Mouse (Mus musculus) lung, embryonic 15.5 days (tissue): Measurements from ENCODE around the gene Trappc2l. TPM values are rescaled to one million over a fixed set of nuclear protein-coding genes. Genes with fewer than 3 reads are reported as not detected.
"Not testable (repeated sequence)": the region's sequence is repeated elsewhere in the genome, so short reads cannot be mapped to it uniquely, and the experiment has no call there.

Experiments
- ATAC-seq: fragments of 200-750 bp; cut with Nextera tagmentation; 2 replicates; pipeline ENCODE4 v1.8.0; 2017; ENCODE audit warnings: moderate number of reproducible peaks, borderline replicate concordance; ENCODE audit not compliant: low FRiP score, low TSS enrichment; ENCODE audit errors: extremely low read depth
- H3K27ac ChIP-seq: fragments of 300-500 bp; sonication (generic); 2 replicates; pipeline ENCODE4 v1.5.1; 2015; ENCODE audit warnings: moderate library complexity, mild to moderate bottlenecking, inconsistent platforms
- H3K27me3 ChIP-seq: fragments of 300-500 bp; sonication (generic); 2 replicates; pipeline ENCODE4 v1.6.1; 2015; ENCODE audit warnings: inconsistent platforms
- H3K36me3 ChIP-seq: fragments of 300-500 bp; sonication (generic); 2 replicates; pipeline ENCODE4 v1.6.1; 2015; ENCODE audit warnings: inconsistent platforms
- H3K4me1 ChIP-seq: fragments of 300-500 bp; sonication (generic); 2 replicates; pipeline ENCODE4 v1.6.1; 2015; ENCODE audit warnings: inconsistent platforms
- H3K4me2 ChIP-seq: fragments of 300-500 bp; sonication (generic); 2 replicates; pipeline ENCODE4 v1.6.1; 2015; ENCODE audit warnings: inconsistent platforms, mild to moderate bottlenecking, moderate library complexity
- H3K4me3 ChIP-seq: fragments of 300-500 bp; sonication (generic); 2 replicates; pipeline ENCODE4 v1.5.1; 2015; ENCODE audit warnings: mild to moderate bottlenecking, inconsistent platforms
- H3K9ac ChIP-seq: fragments of 300-500 bp; sonication (generic); 2 replicates; pipeline ENCODE4 v1.6.1; 2015; ENCODE audit warnings: inconsistent platforms
- H3K9me3 ChIP-seq: fragments of 300-500 bp; sonication (generic); 2 replicates; pipeline ENCODE4 v1.6.1; 2016; ENCODE audit warnings: inconsistent platforms
- WGBS: fragments of 180-500 bp; shearing (Covaris S2); methylation state at CpG from one replicate; pipeline ENCODE4 v1.1.7; 2015; 5-methylcytosine and 5-hydroxymethylcytosine counted together
- polyA plus RNA-seq: library from polyadenylated mRNA; unstranded; fragments of >200 nt; fragmentation: Nextera tagmentation; extraction: Ambion mirVana; gene quantifications from 2 replicates; pipeline ENCODE4 v1.2.1, GENCODE M21; 2015

Trappc2l gene
- polyA plus RNA-seq, 1 experiment from 2014 or later = 53.0 TPM

DNA sequence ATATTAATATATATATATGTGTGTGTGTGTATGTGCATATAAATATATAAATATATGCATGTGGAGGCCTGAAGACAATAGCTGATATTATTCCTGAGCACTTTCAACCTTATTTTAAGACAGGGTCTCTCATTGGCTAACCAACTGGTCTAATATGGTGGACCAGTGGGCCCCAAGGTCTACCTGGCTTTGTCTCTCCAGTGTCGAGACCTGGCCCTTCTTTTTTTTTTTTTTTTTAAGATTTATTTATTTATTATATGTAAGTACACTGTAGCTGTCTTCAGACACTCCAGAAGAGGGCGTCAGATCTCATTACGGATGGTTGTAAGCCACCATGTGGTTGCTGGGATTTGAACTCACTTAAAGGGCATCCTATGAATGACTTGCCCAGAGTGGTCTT, 20.7 kb downstream of the Trappc2l start:
- not testable (repeated sequence) for H3K4me2 ChIP-seq, H3K4me3 ChIP-seq, H3K9ac ChIP-seq, H3K27ac ChIP-seq, ATAC-seq, H3K27me3 ChIP-seq, H3K36me3 ChIP-seq, H3K9me3 ChIP-seq
- WGBS = 65% methylated on average over 3 of the region's 3 CpGs
- peaks cover 10% of the 10 kb centered on the region; the same call in 1 of the 2 replicates for H3K4me1 ChIP-seq

DNA sequence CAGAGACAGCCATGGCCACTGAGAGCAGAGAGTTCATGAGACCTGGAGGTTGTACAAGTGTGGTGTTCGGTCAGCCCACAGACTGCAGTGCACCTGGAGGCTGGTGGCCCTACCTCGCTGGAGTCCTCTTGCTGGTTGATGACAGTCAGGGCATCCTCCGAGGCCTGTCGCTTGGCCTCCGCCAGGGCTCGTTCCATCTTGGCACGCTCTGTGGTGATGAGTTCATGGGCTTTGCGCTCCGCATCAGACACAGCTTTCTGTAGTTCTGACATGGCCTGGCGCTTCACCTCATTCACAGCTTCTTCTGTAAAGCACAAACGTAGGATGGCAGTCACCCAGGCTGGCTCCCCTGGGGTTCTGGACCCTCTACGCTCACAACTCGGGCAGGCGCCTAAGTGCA, 21.8 kb downstream of the Trappc2l start:
- no peak for ATAC-seq
- H3K36me3 ChIP-seq = peaks cover 7% of the 10 kb centered on the region; the same call in 1 of the 2 replicates
- H3K4me2 ChIP-seq = no peak overlapping the region
- WGBS = 88% methylated on average over 14 of the region's 14 CpGs
- no peak overlapping the region for H3K27ac ChIP-seq
- no peak overlapping the region for H3K9ac ChIP-seq
- 0 out of 2 replicates have a peak, but pooled peaks cover 3% of the 10 kb centered on the region for H3K27me3 ChIP-seq
- H3K4me1 ChIP-seq = peaks cover 13% of the 10 kb centered on the region; the same call in 1 of the 2 replicates
- no peak overlapping the region for H3K4me3 ChIP-seq
- H3K9me3 ChIP-seq = no peaks in the 10 kb centered on the region

- H3K27ac ChIP-seq = no peak overlapping the region
Observed at GRCm38 (mm10) chr8:122635878-122636802, 24.7 kb downstream of the Trappc2l start.

DNA sequence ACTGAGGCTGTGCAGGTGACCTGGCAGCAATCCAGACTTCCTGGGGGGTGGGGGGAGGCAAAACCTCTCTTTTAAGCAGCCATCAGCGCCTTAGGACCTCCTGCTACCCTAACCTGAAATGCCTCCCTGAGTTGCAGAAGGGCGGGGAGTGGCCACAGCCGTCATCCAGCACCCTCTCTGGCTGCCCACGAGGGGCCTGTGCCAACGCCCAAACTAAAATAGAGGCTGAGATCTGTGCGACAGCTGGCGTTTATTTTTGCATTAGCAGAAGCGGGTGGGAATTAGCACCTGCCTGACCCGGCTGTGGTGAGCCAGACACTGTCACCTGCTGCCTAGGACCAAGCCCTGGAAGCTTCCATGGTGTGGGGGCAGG, 25.3 kb downstream of the Trappc2l start:
- WGBS = 38% methylated on average over 9 of the region's 9 CpGs
- H3K4me2 ChIP-seq = no peak overlapping the region
- no peak overlapping the region for H3K27ac ChIP-seq
- no peak overlapping the region for H3K4me3 ChIP-seq
- no peaks in the 10 kb centered on the region for H3K9me3 ChIP-seq
- no peaks in the 10 kb centered on the region for H3K27me3 ChIP-seq
- no peak for ATAC-seq
- H3K36me3 ChIP-seq = peaks cover 7% of the 10 kb centered on the region; the same call in 1 of the 2 replicates
- no peak overlapping the region for H3K9ac ChIP-seq
- peaks cover 42% of the 10 kb centered on the region for H3K4me1 ChIP-seq

More at GRCm38 (mm10) chr8:122635878-122636802, 24.7 kb downstream of the Trappc2l start:
- Histone ChIP-seq H3K9ac (no peak overlapping the region), H3K4me2 (no peak overlapping the region), H3K27me3 (no peaks in the 10 kb centered on the region), H3K4me3 (no peak overlapping the region), H3K9me3 (no peaks in the 10 kb centered on the region), H3K4me1 (peaks cover 35% of the 10 kb centered on the region), H3K36me3 (peaks cover 7% of the 10 kb centered on the region; the same call in 1 of the 2 replicates)
- ATAC-seq = no peak
- 41% methylated on average over 14 of the region's 14 CpGs for WGBS

- ATAC-seq = no peak
- H3K27me3 ChIP-seq = no peaks in the 10 kb centered on the region
- no peaks in the 10 kb centered on the region for H3K9me3 ChIP-seq
Observed at GRCm38 (mm10) chr8:122637230-122637629, 25.8 kb downstream of the Trappc2l start.

GRCm38 (mm10) chr8:122638601-122639000, 27.2 kb downstream of the Trappc2l start:
- H3K9ac ChIP-seq = no peak overlapping the region
- peaks cover 50% of the 10 kb centered on the region for H3K4me1 ChIP-seq
- WGBS = 75% methylated on average over 16 of the region's 16 CpGs
- no peak overlapping the region for H3K4me3 ChIP-seq
- H3K4me2 ChIP-seq = no peak overlapping the region
- no peaks in the 10 kb centered on the region for H3K27me3 ChIP-seq
- no peaks in the 10 kb centered on the region for H3K9me3 ChIP-seq
- no peak for ATAC-seq
- H3K36me3 ChIP-seq = peaks cover 6% of the 10 kb centered on the region; the same call in 1 of the 2 replicates
- no peak overlapping the region for H3K27ac ChIP-seq

More at GRCm38 (mm10) chr8:122637230-122637629, 25.8 kb downstream of the Trappc2l start:
- Histone ChIP-seq H3K36me3 (peaks cover 7% of the 10 kb centered on the region; the same call in 1 of the 2 replicates), H3K4me1 (peaks cover 46% of the 10 kb centered on the region), H3K27ac (no peak overlapping the region), H3K9ac (no peak overlapping the region), H3K4me3 (no peak overlapping the region), H3K4me2 (no peak overlapping the region)
- 83% methylated on average over 9 of the region's 9 CpGs for WGBS

- peak; percentile 84 for ATAC-seq
- Histone ChIP-seq H3K27ac (peak overlapping the region; percentile 26), H3K9ac (no peak overlapping the region), H3K4me2 (0 out of 2 replicates have a peak overlapping the region, but pooled peaks have one; percentile 6), H3K9me3 (no peaks in the 10 kb centered on the region), H3K27me3 (no peaks in the 10 kb centered on the region), H3K4me3 (no peak overlapping the region), H3K4me1 (peaks cover 50% of the 10 kb centered on the region), H3K36me3 (peaks cover 3% of the 10 kb centered on the region; the same call in 1 of the 2 replicates)
- 19% methylated on average over 16 of the region's 16 CpGs for WGBS
Observed at GRCm38 (mm10) chr8:122639521-122640248, 28.2 kb downstream of the Trappc2l start.

DNA sequence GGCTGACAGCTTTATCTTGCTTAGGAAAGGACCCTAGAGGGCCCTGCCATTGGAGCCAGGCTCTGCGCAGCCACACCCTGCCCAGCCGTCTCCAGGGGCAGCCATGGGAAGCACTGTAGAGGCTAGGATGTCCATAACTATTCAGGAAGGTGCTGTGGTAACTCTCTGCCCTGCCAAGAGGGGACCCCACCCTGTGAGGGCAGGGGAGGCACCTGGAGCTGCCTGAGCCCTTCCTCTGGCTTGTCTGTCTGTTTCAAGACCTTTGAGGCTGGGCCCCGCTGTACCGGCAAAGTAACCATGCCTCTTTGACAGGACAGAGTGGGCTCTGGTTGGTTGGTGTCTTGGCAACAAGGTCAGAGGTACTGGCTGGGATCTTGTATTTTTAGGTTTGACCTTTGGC, 29.4 kb downstream of the Trappc2l start:
- no peak overlapping the region for H3K4me2 ChIP-seq
- H3K9me3 ChIP-seq = no peaks in the 10 kb centered on the region
- 80% methylated on average over 4 of the region's 4 CpGs for WGBS
- H3K4me3 ChIP-seq = no peak overlapping the region
- H3K27me3 ChIP-seq = 0 out of 2 replicates have a peak, but pooled peaks cover 6% of the 10 kb centered on the region
- no peak for ATAC-seq
- peaks cover 50% of the 10 kb centered on the region for H3K4me1 ChIP-seq
- no peaks in the 10 kb centered on the region for H3K36me3 ChIP-seq
- no peak overlapping the region for H3K27ac ChIP-seq
- no peak overlapping the region for H3K9ac ChIP-seq

- WGBS = 58% methylated on average over 15 of the region's 15 CpGs
- Histone ChIP-seq H3K27ac (no peak overlapping the region), H3K9me3 (no peaks in the 10 kb centered on the region), H3K4me1 (peaks cover 50% of the 10 kb centered on the region), H3K4me2 (no peak overlapping the region), H3K36me3 (no peaks in the 10 kb centered on the region), H3K27me3 (0 out of 2 replicates have a peak, but pooled peaks cover 6% of the 10 kb centered on the region), H3K9ac (no peak overlapping the region), H3K4me3 (no peak overlapping the region)
- ATAC-seq = no peak
Observed at GRCm38 (mm10) chr8:122641406-122641805, 30.0 kb downstream of the Trappc2l start.

DNA sequence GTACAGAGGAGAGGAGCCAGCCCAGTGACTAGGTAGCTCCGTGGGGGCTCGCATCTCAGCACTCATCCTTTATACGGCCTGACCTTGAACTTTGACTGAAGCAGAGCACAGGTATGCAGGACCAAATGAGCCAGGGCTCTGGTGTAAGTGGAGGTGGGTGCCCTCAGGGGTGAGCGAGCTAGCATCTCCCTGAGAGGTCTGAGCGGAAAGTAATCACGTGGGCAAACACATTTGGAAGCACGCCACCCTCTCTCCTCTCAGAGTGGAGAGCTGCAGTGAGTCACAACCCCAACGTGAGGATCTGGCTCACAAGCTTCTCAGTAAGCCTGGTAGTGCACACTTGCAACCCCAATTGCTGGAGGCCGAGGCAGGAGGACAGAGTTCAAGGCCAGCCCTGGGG, 30.6 kb downstream of the Trappc2l start:
- ATAC-seq = no peak
- no peak overlapping the region for H3K27ac ChIP-seq

GRCm38 (mm10) chr8:122644175-122644954, 32.9 kb downstream of the Trappc2l start:
- ATAC-seq = no peak
- no peak overlapping the region for H3K27ac ChIP-seq
- WGBS = 64% methylated on average over 6 of the region's 6 CpGs
- no peak overlapping the region for H3K9ac ChIP-seq
- H3K4me3 ChIP-seq = no peak overlapping the region
- peaks cover 30% of the 10 kb centered on the region for H3K4me1 ChIP-seq
- no peaks in the 10 kb centered on the region for H3K9me3 ChIP-seq
- H3K4me2 ChIP-seq = no peak overlapping the region
- 0 out of 2 replicates have a peak, but pooled peaks cover 7% of the 10 kb centered on the region for H3K36me3 ChIP-seq
- 0 out of 2 replicates have a peak, but pooled peaks cover 6% of the 10 kb centered on the region for H3K27me3 ChIP-seq

More for the DNA sequence above, 30.6 kb downstream of the Trappc2l start:
- H3K4me2 ChIP-seq = no peak overlapping the region
- H3K4me3 ChIP-seq = no peak overlapping the region
- H3K27me3 ChIP-seq = 0 out of 2 replicates have a peak, but pooled peaks cover 6% of the 10 kb centered on the region
- peaks cover 44% of the 10 kb centered on the region for H3K4me1 ChIP-seq
- no peaks in the 10 kb centered on the region for H3K36me3 ChIP-seq
- WGBS = 46% methylated on average over 9 of the region's 9 CpGs
- H3K9me3 ChIP-seq = no peaks in the 10 kb centered on the region
- no peak overlapping the region for H3K9ac ChIP-seq
